Mouse (Mus musculus) myocyte (in vitro differentiated cells): ENCODE results near the gene Plcxd1.

ENCODE experiments used
- CEBPB ChIP-seq: IDR thresholded peaks from 2 replicates; pipeline ENCODE4 v1.6.1; 2011; ENCODE audit warnings: mild to moderate bottlenecking, moderate library complexity; ENCODE audit not compliant: poor library complexity, insufficient read depth, severe bottlenecking
- E2F4 ChIP-seq: IDR thresholded peaks from one replicate; pipeline ENCODE4 v1.6.1; 2011; ENCODE audit warnings: mild to moderate bottlenecking, control low read depth, moderate library complexity; ENCODE audit not compliant: insufficient read depth
- MAX ChIP-seq: IDR thresholded peaks from one replicate; pipeline ENCODE4 v1.6.1; 2011; ENCODE audit warnings: low read depth, mild to moderate bottlenecking, control low read depth
- MYOD1 ChIP-seq, 3 experiments: IDR thresholded peaks; one replicate each; pipeline ENCODE4 v1.6.1; 2011; ENCODE audit warnings: control low read depth in 2 of 3, low read depth in 2 of 3, mild to moderate bottlenecking in 2 of 3, moderate library complexity in 1 of 3; ENCODE audit not compliant: insufficient read length in 2 of 3, control insufficient read depth in 1 of 3
- MYOG ChIP-seq, 3 experiments: IDR thresholded peaks; one replicate each; pipeline ENCODE4 v1.6.1; 2011; ENCODE audit warnings: control low read depth in 2 of 3, low read depth in 2 of 3, mild to moderate bottlenecking in 2 of 3; ENCODE audit not compliant: insufficient read length in 2 of 3, control insufficient read depth in 1 of 3, insufficient read depth in 1 of 3
- POLR2A ChIP-seq: IDR thresholded peaks from one replicate; pipeline ENCODE4 v1.6.1; 2011; ENCODE audit warnings: low read depth, mild to moderate bottlenecking, control low read depth, moderate library complexity; ENCODE audit not compliant: insufficient read length
- POLR2AphosphoS2 ChIP-seq: IDR thresholded peaks from one replicate; pipeline ENCODE4 v1.6.1; 2011; ENCODE audit warnings: low read depth, control low read depth; ENCODE audit not compliant: insufficient read length
- SRF ChIP-seq: IDR thresholded peaks from one replicate; pipeline ENCODE4 v1.6.1; 2011; ENCODE audit warnings: low read depth; ENCODE audit not compliant: control insufficient read depth, insufficient read length
- TCF12 ChIP-seq: IDR thresholded peaks from one replicate; pipeline ENCODE4 v1.6.1; 2011; ENCODE audit warnings: mild to moderate bottlenecking, control low read depth; ENCODE audit not compliant: poor library complexity, insufficient read depth, severe bottlenecking
- TCF3 ChIP-seq: IDR thresholded peaks from one replicate; pipeline ENCODE4 v1.6.1; 2011; ENCODE audit warnings: low read depth, control low read depth; ENCODE audit not compliant: insufficient read length
- USF1 ChIP-seq: IDR thresholded peaks from one replicate; pipeline ENCODE4 v1.6.1; 2011; ENCODE audit warnings: low read depth, mild to moderate bottlenecking, control low read depth, moderate library complexity

DNA sequence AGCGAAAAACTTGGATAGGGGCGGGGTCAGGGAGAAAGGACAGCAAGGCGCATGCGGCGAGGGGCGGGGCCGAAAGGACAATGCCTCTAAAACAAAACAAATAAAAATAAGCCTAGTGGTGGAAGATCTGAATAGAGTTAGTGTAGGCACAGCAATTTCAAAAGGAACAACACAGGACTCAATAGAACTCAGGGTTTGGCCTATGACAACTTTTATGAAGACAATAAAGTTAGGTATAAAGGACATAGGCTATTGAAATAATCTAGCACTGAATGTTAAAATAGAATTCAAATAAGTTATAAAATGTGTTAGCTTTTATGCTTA lies 8.5 kb downstream of the Plcxd1 start:
- TF ChIP-seq POLR2A (no peak), USF1 (no peak), MYOG (IDR thresholded peaks at IDR 0.05; ENCODE audit: control insufficient read depth in 1 of 3, insufficient read depth in 1 of 3, insufficient read length in 2 of 3, low read depth in 2 of 3) (no peak), MAX (no peak), CEBPB (no peak), TCF12 (no peak), E2F4 (no peak), TCF3 (no peak), POLR2AphosphoS2 (no peak), MYOD1 (IDR thresholded peaks at IDR 0.05; ENCODE audit: control insufficient read depth in 1 of 3, insufficient read length in 2 of 3, low read depth in 2 of 3) (no peak), SRF (no peak)
